Mouse (Mus musculus) thymus, postnatal 10 days (tissue): ENCODE results near the gene Cdc42ep4.

Source experiments
- DNase-seq, 2 experiments: peaks; one replicate each; pipeline ENCODE4 v3.0.0; 2021; ENCODE audit warnings: low spot score in 2 of 2

Gene Cdc42ep4

DNA sequence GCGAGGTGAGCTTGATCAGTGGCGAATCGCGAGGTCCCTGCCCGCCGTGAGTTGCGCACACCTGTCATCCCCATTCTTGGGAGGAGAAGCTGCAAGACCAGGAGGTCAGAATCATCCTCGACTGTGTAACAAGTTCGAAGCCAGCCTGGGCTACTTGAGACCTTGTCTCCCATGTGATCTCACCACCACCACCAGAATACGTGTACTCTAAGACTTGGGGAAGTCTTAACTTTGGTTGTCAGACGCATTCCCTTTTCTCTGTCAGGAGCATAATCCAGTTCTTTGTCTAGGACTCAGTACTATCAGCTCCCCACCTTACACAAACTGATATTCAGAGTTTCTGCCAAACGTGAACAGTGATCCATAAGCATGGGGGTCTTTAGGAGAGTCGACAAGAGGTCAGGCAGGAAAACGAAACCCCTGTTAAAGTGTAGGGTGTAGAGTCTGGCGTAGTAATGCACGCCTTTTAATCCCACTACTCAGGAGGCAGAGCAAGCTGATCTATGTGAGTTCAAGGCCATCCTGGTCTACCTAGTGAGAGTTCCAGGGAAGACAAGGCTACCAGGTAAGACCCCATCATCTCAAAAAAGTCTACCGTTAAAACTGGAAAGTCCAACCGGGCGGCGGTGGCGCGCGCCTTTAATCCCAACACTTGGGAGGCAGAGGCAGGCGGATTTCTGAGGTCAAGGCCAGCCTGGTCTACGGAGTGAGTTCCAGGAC, 66.8 kb downstream of the Cdc42ep4 start:
- no peak for DNase-seq

DNA sequence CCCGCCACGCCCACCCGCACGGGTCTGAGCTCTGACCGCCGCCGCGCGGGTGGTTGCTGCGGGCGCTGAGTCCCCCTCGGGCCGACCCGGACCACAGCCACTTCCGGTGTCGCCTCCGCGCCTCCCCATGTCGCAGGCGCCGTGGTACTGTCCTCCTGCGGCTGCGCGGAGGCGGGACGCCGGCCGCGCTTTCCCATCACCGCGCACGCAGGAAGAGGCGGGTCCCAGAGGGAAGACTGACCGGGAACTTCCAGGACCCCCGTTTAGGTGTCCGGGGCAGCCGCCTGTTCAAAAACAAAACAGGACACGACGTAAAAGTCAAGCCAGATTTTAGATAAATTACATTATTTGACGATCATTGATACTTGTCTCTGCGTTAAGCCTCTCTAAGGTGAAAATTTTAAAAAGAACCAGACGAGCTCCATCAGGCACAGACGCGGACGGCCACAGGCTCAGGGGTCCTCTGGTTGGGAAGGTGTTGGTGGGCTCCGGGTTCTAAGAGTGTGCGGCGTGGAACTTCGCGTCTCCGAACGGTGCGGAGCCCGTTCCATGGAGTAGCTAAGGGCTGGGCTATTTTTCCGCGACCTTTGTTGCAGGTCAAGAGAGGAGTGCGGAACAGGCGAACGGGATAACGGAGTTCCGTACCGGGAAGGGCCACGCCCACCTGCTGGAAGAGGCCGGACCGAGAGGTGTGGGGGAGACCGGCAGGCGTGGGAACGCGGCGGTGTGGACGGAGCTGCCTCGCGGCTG, 67.5 kb downstream of the Cdc42ep4 start, which contains the start of the genes Fam104a and D11Wsu47e:
Gene Fam104a, minus strand, starts transcription at position 199 of the 750 bp plus-strand sequence.
Gene D11Wsu47e, plus strand, starts transcription at position 456 of the 750 bp plus-strand sequence.
- peak; percentile 89 to 91 for DNase-seq

DNA sequence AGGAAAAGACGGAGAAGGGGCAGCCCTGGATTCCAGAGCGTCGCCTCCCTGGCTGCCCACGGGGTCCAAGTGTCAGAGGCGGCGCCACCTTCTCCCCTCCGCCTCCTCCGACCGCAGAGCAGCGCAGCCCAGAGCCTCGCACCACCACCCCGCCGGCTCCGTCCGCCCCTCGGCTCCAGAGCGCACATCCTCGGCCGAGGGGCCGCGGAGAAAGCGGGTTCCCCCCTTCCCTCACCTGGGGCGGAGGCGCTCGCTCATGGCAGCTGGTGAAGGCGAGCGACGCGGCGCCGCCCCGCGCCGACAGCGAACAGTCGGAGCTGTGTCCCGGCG, 68.1 kb downstream of the Cdc42ep4 start:
- no peak for DNase-seq

DNA sequence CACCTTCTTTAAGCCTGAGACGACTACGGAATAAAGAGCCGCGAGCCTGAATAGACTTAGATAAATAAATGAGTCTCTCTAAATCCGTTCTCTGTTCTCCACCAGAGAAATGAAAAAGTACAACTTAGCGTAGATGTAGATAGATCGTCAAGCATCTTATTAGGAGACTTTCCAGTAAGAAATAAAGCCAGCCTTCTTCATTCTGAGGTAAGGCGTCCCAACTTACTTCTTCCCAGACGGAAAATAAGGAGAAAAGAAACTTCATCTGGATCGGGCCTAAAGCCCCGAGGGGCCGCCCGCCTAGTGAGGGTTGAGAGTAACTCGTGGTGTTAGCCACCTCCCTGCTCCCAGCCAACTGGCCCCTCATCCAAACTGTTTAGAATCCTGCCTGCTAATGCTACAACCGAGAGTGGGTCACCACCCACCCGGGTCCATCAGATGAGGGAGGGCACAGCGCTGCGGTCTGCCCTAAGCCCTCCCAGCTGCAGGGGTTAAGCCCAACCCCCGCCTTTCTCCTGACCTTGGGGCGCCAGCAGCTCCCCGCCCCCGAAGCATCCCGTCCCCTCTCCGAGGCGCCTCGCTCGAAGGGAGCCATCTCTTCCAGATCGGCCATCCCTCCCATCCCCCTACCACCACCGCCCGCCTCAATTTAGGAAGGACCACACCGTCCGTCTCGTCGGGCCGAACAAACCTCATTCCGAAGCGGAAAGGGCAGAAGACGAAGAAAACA, 68.6 kb downstream of the Cdc42ep4 start:
- peak; percentile 60 to 64 for DNase-seq

DNA sequence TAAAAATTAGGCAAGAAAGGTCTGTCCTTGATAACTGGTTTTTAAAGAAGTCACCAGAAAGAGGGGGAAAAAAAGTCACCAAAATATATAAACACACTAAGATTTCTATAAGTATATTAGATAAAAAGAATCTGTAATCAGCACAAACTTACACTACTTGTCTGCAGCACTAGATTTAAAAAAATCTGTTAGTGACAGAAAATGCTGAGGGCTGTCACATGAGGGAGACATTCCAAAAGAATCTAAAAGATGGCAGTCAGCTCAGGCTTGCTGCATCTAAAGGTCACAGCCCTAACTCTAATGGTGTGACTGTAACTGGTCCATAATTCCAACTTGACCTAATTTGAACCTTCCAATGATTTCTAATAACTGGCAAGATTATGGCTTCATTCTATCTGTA, 69.7 kb downstream of the Cdc42ep4 start:
- no peak for DNase-seq

DNA sequence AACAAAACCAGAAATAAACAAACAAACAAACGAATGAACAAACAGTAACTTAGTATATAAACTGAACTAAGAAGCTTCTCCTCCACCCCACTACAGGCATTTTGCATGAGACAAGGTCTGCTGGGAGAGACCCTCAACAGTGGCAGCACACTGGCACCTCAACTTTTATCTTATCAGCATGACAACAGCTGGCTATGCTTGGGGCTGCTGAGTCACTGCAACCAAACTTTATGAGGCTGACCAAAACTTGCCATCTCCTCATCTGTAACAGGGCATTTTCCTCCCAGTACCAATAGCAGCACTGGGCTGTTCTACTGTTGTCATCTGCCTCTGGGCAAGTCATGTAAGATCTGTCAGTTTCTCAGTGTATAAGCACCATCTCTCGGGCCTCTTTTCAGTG, 70.7 kb downstream of the Cdc42ep4 start:
- DNase-seq, result no peak

DNA sequence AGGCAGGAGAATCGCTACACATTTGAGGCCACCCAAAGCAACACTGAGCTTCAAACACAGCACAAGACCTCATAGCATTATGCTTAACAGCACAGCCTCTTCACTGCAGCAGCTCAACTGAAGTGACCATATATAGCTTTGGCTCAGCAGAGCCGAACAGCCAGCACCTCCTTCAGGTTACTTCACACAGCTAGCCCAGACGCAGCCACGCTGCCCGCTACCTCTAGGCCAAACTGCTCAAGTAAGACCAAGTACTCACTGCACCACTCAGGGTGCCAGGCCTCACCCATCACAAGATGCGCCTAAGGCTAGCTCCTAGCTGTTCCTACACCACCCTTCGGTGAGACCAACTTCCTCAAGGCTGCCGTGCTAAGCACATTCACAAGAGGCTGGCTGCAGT, 73.3 kb downstream of the Cdc42ep4 start:
- DNase-seq, result no peak

DNA sequence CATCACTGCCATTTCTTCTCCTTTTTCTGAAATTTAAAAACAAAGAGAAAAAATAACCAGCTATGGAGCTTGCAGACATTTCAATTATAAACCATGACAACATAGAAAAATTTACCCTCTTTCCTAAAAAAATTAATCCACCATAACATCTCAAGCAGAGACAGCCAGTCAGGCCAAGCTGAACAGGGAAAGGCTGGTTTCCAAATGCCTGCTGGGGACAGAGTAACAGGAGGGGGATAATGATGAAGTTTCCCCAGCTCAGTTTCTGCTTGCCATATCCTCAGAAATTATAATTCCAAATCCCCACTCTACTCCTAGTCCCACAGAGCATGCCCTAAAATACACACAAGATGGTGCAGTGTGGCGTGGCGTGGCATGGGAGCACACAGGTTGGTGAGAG, 74.3 kb downstream of the Cdc42ep4 start:
- no peak for DNase-seq
